Mouse (Mus musculus) lung, embryonic 15.5 days (tissue): ENCODE measurements around the gene Fcho1. TPM values are rescaled to one million over a fixed set of nuclear protein-coding genes. Genes with fewer than 3 reads are reported as not detected.

Source experiments
- ATAC-seq: fragments of 200-750 bp; cut with Nextera tagmentation; 2 replicates; pipeline ENCODE4 v1.8.0; 2017; ENCODE audit warnings: moderate number of reproducible peaks, borderline replicate concordance; ENCODE audit not compliant: low FRiP score, low TSS enrichment; ENCODE audit errors: extremely low read depth
- H3K27ac ChIP-seq: fragments of 300-500 bp; sonication (generic); 2 replicates; pipeline ENCODE4 v1.5.1; 2015; ENCODE audit warnings: moderate library complexity, mild to moderate bottlenecking, inconsistent platforms
- H3K27me3 ChIP-seq: fragments of 300-500 bp; sonication (generic); 2 replicates; pipeline ENCODE4 v1.6.1; 2015; ENCODE audit warnings: inconsistent platforms
- H3K36me3 ChIP-seq: fragments of 300-500 bp; sonication (generic); 2 replicates; pipeline ENCODE4 v1.6.1; 2015; ENCODE audit warnings: inconsistent platforms
- H3K4me1 ChIP-seq: fragments of 300-500 bp; sonication (generic); 2 replicates; pipeline ENCODE4 v1.6.1; 2015; ENCODE audit warnings: inconsistent platforms
- H3K4me2 ChIP-seq: fragments of 300-500 bp; sonication (generic); 2 replicates; pipeline ENCODE4 v1.6.1; 2015; ENCODE audit warnings: inconsistent platforms, mild to moderate bottlenecking, moderate library complexity
- H3K4me3 ChIP-seq: fragments of 300-500 bp; sonication (generic); 2 replicates; pipeline ENCODE4 v1.5.1; 2015; ENCODE audit warnings: mild to moderate bottlenecking, inconsistent platforms
- H3K9ac ChIP-seq: fragments of 300-500 bp; sonication (generic); 2 replicates; pipeline ENCODE4 v1.6.1; 2015; ENCODE audit warnings: inconsistent platforms
- H3K9me3 ChIP-seq: fragments of 300-500 bp; sonication (generic); 2 replicates; pipeline ENCODE4 v1.6.1; 2016; ENCODE audit warnings: inconsistent platforms
- WGBS: fragments of 180-500 bp; shearing (Covaris S2); methylation state at CpG from one replicate; pipeline ENCODE4 v1.1.7; 2015; 5-methylcytosine and 5-hydroxymethylcytosine counted together
- polyA plus RNA-seq: library from polyadenylated mRNA; unstranded; fragments of >200 nt; fragmentation: Nextera tagmentation; extraction: Ambion mirVana; gene quantifications from 2 replicates; pipeline ENCODE4 v1.2.1, GENCODE M21; 2015

Gene Fcho1
- polyA plus RNA-seq, 1 experiment from 2014 or later = 7.6 TPM

GRCm38 (mm10) chr8:71679550-71680168 is 45.9 kb downstream of the Fcho1 start:
- ATAC-seq = peak; percentile 10; the same call in 1 of the 2 replicates
- Histone ChIP-seq H3K9ac (peak overlapping the region; percentile 13; the same call in 1 of the 2 replicates), H3K36me3 (no peaks in the 10 kb centered on the region), H3K27me3 (peaks cover 71% of the 10 kb centered on the region), H3K4me3 (peak overlapping the region; percentile 31), H3K27ac (no peak overlapping the region), H3K9me3 (no peaks in the 10 kb centered on the region), H3K4me1 (peaks cover 24% of the 10 kb centered on the region), H3K4me2 (peak overlapping the region; percentile 57)
- WGBS = 11% methylated on average over 46 of the region's 46 CpGs

- Histone ChIP-seq H3K4me2 (peak overlapping the region; percentile 57), H3K27ac (no peak overlapping the region), H3K4me1 (peaks cover 24% of the 10 kb centered on the region), H3K9ac (no peak overlapping the region), H3K9me3 (no peaks in the 10 kb centered on the region), H3K4me3 (peak overlapping the region; percentile 31), H3K36me3 (no peaks in the 10 kb centered on the region), H3K27me3 (peaks cover 66% of the 10 kb centered on the region)
- ATAC-seq = no peak
- WGBS = 27% methylated on average over 16 of the region's 16 CpGs
These were observed 46.4 kb downstream of the Fcho1 start for GRCm38 (mm10) chr8:71679116-71679515.

GRCm38 (mm10) chr8:71678216-71678615 is 47.3 kb downstream of the Fcho1 start:
- Histone ChIP-seq H3K4me3 (no peak overlapping the region), H3K4me2 (no peak overlapping the region), H3K9ac (no peak overlapping the region), H3K9me3 (no peaks in the 10 kb centered on the region), H3K4me1 (peaks cover 24% of the 10 kb centered on the region), H3K27ac (no peak overlapping the region), H3K27me3 (peaks cover 57% of the 10 kb centered on the region), H3K36me3 (no peaks in the 10 kb centered on the region)
- 61% methylated on average over 4 of the region's 4 CpGs for WGBS
- no peak for ATAC-seq

GRCm38 (mm10) chr8:71677555-71677954 is 48.0 kb downstream of the Fcho1 start:
- Histone ChIP-seq H3K9ac (no peak overlapping the region), H3K9me3 (no peaks in the 10 kb centered on the region), H3K4me2 (peak overlapping the region; percentile 79), H3K27me3 (peaks cover 50% of the 10 kb centered on the region), H3K4me1 (peaks cover 24% of the 10 kb centered on the region), H3K4me3 (no peak overlapping the region), H3K27ac (peak overlapping the region; percentile 30; the same call in 1 of the 2 replicates), H3K36me3 (no peaks in the 10 kb centered on the region)
- no peak for ATAC-seq

- 48% methylated on average over 9 of the region's 9 CpGs for WGBS
- H3K36me3 ChIP-seq = no peaks in the 10 kb centered on the region
- peak overlapping the region; percentile 59 for H3K4me3 ChIP-seq
- no peak for ATAC-seq
- H3K27me3 ChIP-seq = peaks cover 43% of the 10 kb centered on the region
- peak overlapping the region; percentile 64 for H3K9ac ChIP-seq
- H3K9me3 ChIP-seq = no peaks in the 10 kb centered on the region
- peak overlapping the region; percentile 75 for H3K27ac ChIP-seq
- H3K4me2 ChIP-seq = peak overlapping the region; percentile 79
- H3K4me1 ChIP-seq = peaks cover 27% of the 10 kb centered on the region
These were observed 48.7 kb downstream of the Fcho1 start for GRCm38 (mm10) chr8:71676803-71677202.

GRCm38 (mm10) chr8:71676020-71676741 is 49.3 kb downstream of the Fcho1 start, which contains the start of gene Jak3:
TSS of gene Jak3 (plus strand) at chr8:71676296.
- peak; percentile 29; the same call in 1 of the 2 replicates for ATAC-seq

GRCm38 (mm10) chr8:71675456-71676019 is 50.0 kb downstream of the Fcho1 start:
- WGBS = 37% methylated on average over 9 of the region's 9 CpGs
- no peak for ATAC-seq
- H3K4me3 ChIP-seq = peak overlapping the region; percentile 59; the same call in 1 of the 2 replicates
- H3K4me1 ChIP-seq = peaks cover 36% of the 10 kb centered on the region
- no peaks in the 10 kb centered on the region for H3K36me3 ChIP-seq
- H3K9ac ChIP-seq = no peak overlapping the region
- no peaks in the 10 kb centered on the region for H3K9me3 ChIP-seq
- peaks cover 40% of the 10 kb centered on the region for H3K27me3 ChIP-seq
- peak overlapping the region; percentile 79 for H3K4me2 ChIP-seq
- no peak overlapping the region for H3K27ac ChIP-seq

More at GRCm38 (mm10) chr8:71676020-71676741, 49.3 kb downstream of the Fcho1 start, which contains the start of gene Jak3:
- Histone ChIP-seq H3K9ac (peak within 1 kb of the TSS; percentile 64), H3K9me3 (no peaks in the 10 kb centered on the region), H3K4me2 (peak within 1 kb of the TSS; percentile 79), H3K4me3 (peak within 1 kb of the TSS; percentile 59), H3K27ac (peak within 1 kb of the TSS; percentile 75), H3K4me1 (peaks cover 31% of the 10 kb centered on the region), H3K36me3 (no peaks in the 10 kb centered on the region), H3K27me3 (peaks cover 40% of the 10 kb centered on the region)
- WGBS = 3% methylated on average over 40 of the region's 40 CpGs

GRCm38 (mm10) chr8:71674071-71674470 is 51.4 kb downstream of the Fcho1 start:
- no peaks in the 10 kb centered on the region for H3K36me3 ChIP-seq
- ATAC-seq = no peak
- no peak overlapping the region for H3K4me3 ChIP-seq
- H3K27me3 ChIP-seq = peaks cover 36% of the 10 kb centered on the region
- no peaks in the 10 kb centered on the region for H3K9me3 ChIP-seq
- peaks cover 27% of the 10 kb centered on the region for H3K4me1 ChIP-seq
- 49% methylated on average over 2 of the region's 2 CpGs for WGBS
- no peak overlapping the region for H3K9ac ChIP-seq
- no peak overlapping the region for H3K27ac ChIP-seq
- no peak overlapping the region for H3K4me2 ChIP-seq

- Histone ChIP-seq H3K36me3 (no peaks in the 10 kb centered on the region), H3K9ac (0 out of 2 replicates have a peak overlapping the region, but pooled peaks have one; percentile 27), H3K27me3 (peaks cover 34% of the 10 kb centered on the region), H3K9me3 (no peaks in the 10 kb centered on the region), H3K4me1 (peaks cover 36% of the 10 kb centered on the region), H3K4me2 (peak overlapping the region; percentile 97), H3K4me3 (peak overlapping the region; percentile 47; the same call in 1 of the 2 replicates), H3K27ac (no peak overlapping the region)
- ATAC-seq = no peak
- 54% methylated on average over 6 of the region's 6 CpGs for WGBS
These were observed 53.3 kb downstream of the Fcho1 start for GRCm38 (mm10) chr8:71672168-71672735.

- Histone ChIP-seq H3K27ac (no peak within 1 kb of the TSS), H3K27me3 (peaks cover 40% of the 10 kb centered on the region), H3K4me1 (peaks cover 36% of the 10 kb centered on the region), H3K4me3 (peak within 1 kb of the TSS; percentile 47), H3K4me2 (peak within 1 kb of the TSS; percentile 97), H3K9me3 (no peaks in the 10 kb centered on the region), H3K9ac (0 out of 2 replicates have a peak within 1 kb of the TSS, but pooled peaks have one; percentile 27), H3K36me3 (no peaks in the 10 kb centered on the region)
- WGBS = under 1% methylated on average over 42 of the region's 42 CpGs
- peak; percentile 67; the same call in 1 of the 2 replicates for ATAC-seq
These were observed 54.0 kb downstream of the Fcho1 start, which contains the start of gene Unc13a for GRCm38 (mm10) chr8:71671549-71671965. TSS of gene Unc13a (minus strand) at chr8:71671757.
